In the genomic region with DNA sequence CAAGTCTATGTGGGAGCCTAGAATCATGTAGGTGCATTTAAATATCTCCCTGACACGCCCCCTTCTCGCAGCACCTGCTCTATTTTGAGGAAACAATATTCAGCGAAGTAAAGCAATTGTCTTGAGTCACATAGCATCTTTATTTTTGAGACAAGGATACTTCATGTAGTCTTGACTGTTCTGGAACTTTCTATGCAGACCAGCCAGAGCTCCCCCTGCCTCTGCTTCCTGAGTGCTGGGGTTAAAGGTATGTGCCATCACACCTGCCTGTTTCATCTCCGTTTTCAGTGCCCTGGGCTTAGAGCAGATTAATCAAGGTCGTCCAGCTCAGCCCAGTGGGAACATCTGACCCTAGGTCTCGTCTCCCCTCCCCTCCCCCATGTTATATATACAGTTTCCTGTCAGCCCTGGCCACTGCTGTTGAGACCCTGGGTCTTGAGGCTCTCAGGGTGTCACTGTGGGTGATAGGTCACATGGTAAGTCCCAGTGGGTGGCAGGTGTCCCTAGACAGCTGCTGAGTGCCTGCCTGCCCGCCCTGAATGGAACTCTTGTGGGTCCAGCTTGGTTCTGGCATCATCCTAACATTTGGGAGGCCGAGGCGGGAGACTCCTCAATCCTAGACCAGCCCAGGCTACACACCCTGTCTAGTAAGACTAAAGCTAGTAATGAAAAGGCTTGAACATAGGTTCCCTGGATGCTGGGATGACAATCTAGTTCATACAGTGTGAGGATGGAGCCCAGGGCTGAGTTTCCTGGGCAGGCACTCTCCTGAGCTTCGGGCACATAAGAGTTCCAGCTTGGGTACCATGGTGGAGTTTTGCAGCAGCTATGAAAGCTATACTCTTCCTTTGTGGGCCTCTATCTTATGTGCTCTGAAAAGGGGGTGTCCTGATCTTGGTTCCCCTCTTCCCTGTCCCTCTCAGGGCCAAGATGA, we compare ENCODE assay signal across 8 mouse cellular contexts. TPM values are rescaled to one million over a fixed set of nuclear protein-coding genes. Genes with fewer than 3 reads are reported as not detected.
A peak's percentile ranks its signal among the peaks of the same experiment; 100 is the strongest.
DNase-seq lines count a peak whose midpoint lies in the region; ATAC-seq and TF ChIP-seq lines count a peak whose summit lies in the region.

No protein-coding gene starts in this region.

- WGBS in forebrain, embryonic 13.5 days: 59% methylated on average over 10 of the region's 10 CpGs
- 54% methylated on average over 10 of the region's 10 CpGs for WGBS in liver, embryonic 14.5 days (ENCODE audit: insufficient replicate concordance)
- WGBS in stomach, postnatal 0 days: 42% methylated on average over 10 of the region's 10 CpGs

- intact Hi-C loops in gastrocnemius, adult 2 months (cut with DNase I): loop anchor here (5.0 kb wide), 1 partner anchor 74 kb away; no protein-coding TSS in a partner anchor

- no peaks in the 10 kb centered on the region for H3K27me3 ChIP-seq in forebrain, embryonic 13.5 days
- H3K27me3 ChIP-seq in liver, embryonic 14.5 days (ENCODE audit: control insufficient read depth, insufficient read depth, low read length): no peaks in the 10 kb centered on the region
- no peaks in the 10 kb centered on the region for H3K27me3 ChIP-seq in stomach, postnatal 0 days (ENCODE audit: control insufficient read depth, insufficient read depth, low read length)

- no peak for TF ChIP-seq CTCF in gastrocnemius, adult 2 months (IDR thresholded peaks at IDR 0.05)
- TF ChIP-seq CTCF in liver, embryonic 14.5 days (IDR thresholded peaks at IDR 0.05; ENCODE audit: low read depth): no peak
- no peak for TF ChIP-seq CTCF in stomach, postnatal 0 days (IDR thresholded peaks at IDR 0.05; ENCODE audit: low read depth)

- H3K36me3 ChIP-seq in forebrain, embryonic 13.5 days (ENCODE audit: poor library complexity, severe bottlenecking): peaks cover 22% of the 10 kb centered on the region
- H3K36me3 ChIP-seq in liver, embryonic 14.5 days (replicated peaks; ENCODE audit: control insufficient read depth, insufficient read depth, low read depth): no peaks in the 10 kb centered on the region
- H3K36me3 ChIP-seq in stomach, postnatal 0 days (ENCODE audit: control insufficient read depth, insufficient read depth, low read length): no peaks in the 10 kb centered on the region

- TF ChIP-seq EP300 in liver, embryonic 14.5 days (IDR thresholded peaks at IDR 0.05; ENCODE audit: low read depth): no peak
- TF ChIP-seq EP300 in stomach, postnatal 0 days (optimal IDR thresholded peaks at IDR 0.05): no peak

- peak overlapping the region; percentile 95 for H3K4me3 ChIP-seq in gastrocnemius, adult 2 months
- peak overlapping the region; percentile 94 for H3K4me3 ChIP-seq in forebrain, embryonic 13.5 days
- peak overlapping the region in 1 of 2 experiments; percentile 75; a peak in 2 of 4 replicates for H3K4me3 ChIP-seq in liver, embryonic 14.5 days (ENCODE audit: insufficient read depth in 1 of 2, low read depth in 2 of 2, low read length in 2 of 2)
- peak overlapping the region; percentile 87 for H3K4me3 ChIP-seq in stomach, postnatal 0 days (ENCODE audit: low read depth, low read length)

- ATAC-seq in forebrain, embryonic 13.5 days: no peak
- ATAC-seq in liver, embryonic 14.5 days (ENCODE audit: insufficient read depth): no peak
- no peak for ATAC-seq in stomach, postnatal 0 days (ENCODE audit: low FRiP score, low TSS enrichment)

- H3K4me1 ChIP-seq in forebrain, embryonic 13.5 days: peaks cover 47% of the 10 kb centered on the region
- H3K4me1 ChIP-seq in liver, embryonic 14.5 days (replicated peaks; ENCODE audit: control insufficient read depth in 2 of 2, insufficient read depth in 2 of 2, low read length in 1 of 2): peaks cover 19% of the 10 kb centered on the region in 2 experiments
- peaks cover 10% of the 10 kb centered on the region for H3K4me1 ChIP-seq in stomach, postnatal 0 days (replicated peaks; ENCODE audit: control insufficient read depth, insufficient read depth)

- no peaks in the 10 kb centered on the region for H3K9me3 ChIP-seq in forebrain, embryonic 13.5 days (replicated peaks)
- no peaks in the 10 kb centered on the region for H3K9me3 ChIP-seq in liver, embryonic 14.5 days (ENCODE audit: control insufficient read depth, low read length)
- no peaks in the 10 kb centered on the region for H3K9me3 ChIP-seq in stomach, postnatal 0 days (ENCODE audit: control insufficient read depth, low read length)

- H3K27ac ChIP-seq in gastrocnemius, adult 2 months: peak overlapping the region; percentile 100
- peak overlapping the region; percentile 100 for H3K27ac ChIP-seq in forebrain, embryonic 13.5 days
- peak overlapping the region; percentile 91 for H3K27ac ChIP-seq in liver, embryonic 14.5 days
- peak overlapping the region; percentile 100 for H3K27ac ChIP-seq in stomach, postnatal 0 days (replicated peaks)

- H3K4me2 ChIP-seq in forebrain, embryonic 13.5 days: peak overlapping the region; percentile 75
- peak overlapping the region; percentile 70 for H3K4me2 ChIP-seq in liver, embryonic 14.5 days (ENCODE audit: low read depth)
- H3K4me2 ChIP-seq in stomach, postnatal 0 days (replicated peaks; ENCODE audit: low read depth): peak overlapping the region; percentile 62

- DNase-seq in gastrocnemius, adult 2 months: no peak
- DNase-seq in gastrocnemius, postnatal 10 days: no peak
- peak; percentile 50 to 54 for DNase-seq in B cell, adult 2 months
- peak in 1 of 3 experiments; percentile 41 for DNase-seq in liver, embryonic 14.5 days (ENCODE audit: low read depth in 3 of 3, low spot score in 3 of 3)
- DNase-seq in stomach, postnatal 0 days (ENCODE audit: low spot score): peak; percentile 48
- DNase-seq in gastrocnemius, adult 18-20 months (ENCODE audit: low spot score): no peak
- no peak for DNase-seq in left cerebral cortex, adult 9 months (ENCODE audit: low spot score in 2 of 2)

- peak overlapping the region; percentile 100 for H3K9ac ChIP-seq in forebrain, embryonic 13.5 days
- H3K9ac ChIP-seq in liver, embryonic 14.5 days (replicated peaks): peak overlapping the region; percentile 87
- H3K9ac ChIP-seq in stomach, postnatal 0 days (ENCODE audit: low read length): peak overlapping the region; percentile 43; the same call in 1 of the 2 replicates

RNA-seq across cellular contexts. Expression of a gene that starts 1.9 kb away (rescaled TPM):
- total RNA-seq in gastrocnemius, adult 2 months (2021): not detected
- total RNA-seq in gastrocnemius, postnatal 10 days (2021): not detected
- polyA plus RNA-seq in forebrain, embryonic 13.5 days (2015; fragmentation: Nextera tagmentation; extraction: Ambion mirVana): 0.05 and 0.11 TPM in 2 replicates
- not detected in 2 replicates for polyA plus RNA-seq in liver, embryonic 14.5 days (2012; rRNA removed)
- not detected in 2 replicates for polyA plus RNA-seq in liver, embryonic 14.5 days (2014; fragmentation: Nextera tagmentation; extraction: Ambion mirVana)
- polyA plus RNA-seq in stomach, postnatal 0 days (2015; fragmentation: Nextera tagmentation; extraction: Ambion mirVana): 0.05 TPM in 1 of 2 replicates, not detected in the other
- total RNA-seq in gastrocnemius, adult 18-20 months (2021): not detected

RNA-seq across cellular contexts. Expression of a gene that starts 2.6 kb away (rescaled TPM):
- total RNA-seq in gastrocnemius, adult 2 months (2021): 10 to 100 TPM; 35.5 to 54.5 TPM
- total RNA-seq in gastrocnemius, postnatal 10 days (2021): 100 to 1,000 TPM in 1 of 2 experiments, 10 to 100 TPM in 1; 79.2 to 130 TPM
- 58.6 and 68.8 TPM in 2 replicates for polyA plus RNA-seq in forebrain, embryonic 13.5 days (2015; fragmentation: Nextera tagmentation; extraction: Ambion mirVana)
- 28.4 and 29.4 TPM in 2 replicates for polyA plus RNA-seq in liver, embryonic 14.5 days (2012; rRNA removed)
- polyA plus RNA-seq in liver, embryonic 14.5 days (2014; fragmentation: Nextera tagmentation; extraction: Ambion mirVana): 20.3 and 21.8 TPM in 2 replicates
- 78.3 and 108 TPM in 2 replicates for polyA plus RNA-seq in stomach, postnatal 0 days (2015; fragmentation: Nextera tagmentation; extraction: Ambion mirVana)
- 10 to 100 TPM; 41.6 to 68.4 TPM for total RNA-seq in gastrocnemius, adult 18-20 months (2021)

RNA-seq across cellular contexts. Expression of a gene that starts 17.0 kb away (rescaled TPM):
- total RNA-seq in gastrocnemius, adult 2 months (2021): not detected
- total RNA-seq in gastrocnemius, postnatal 10 days (2021): not detected
- polyA plus RNA-seq in forebrain, embryonic 13.5 days (2015; fragmentation: Nextera tagmentation; extraction: Ambion mirVana): not detected in 2 replicates
- polyA plus RNA-seq in liver, embryonic 14.5 days (2012; rRNA removed): 0.04 TPM in 1 of 2 replicates, not detected in the other
- polyA plus RNA-seq in liver, embryonic 14.5 days (2014; fragmentation: Nextera tagmentation; extraction: Ambion mirVana): 0.11 TPM in 2 replicates
- polyA plus RNA-seq in stomach, postnatal 0 days (2015; fragmentation: Nextera tagmentation; extraction: Ambion mirVana): 29.7 and 32.2 TPM in 2 replicates
- not detected for total RNA-seq in gastrocnemius, adult 18-20 months (2021)

RNA-seq across cellular contexts. Expression of a gene that starts 22.2 kb away (rescaled TPM):
- total RNA-seq in gastrocnemius, adult 2 months (2021): 1 to 10 TPM; 2.4 to 3.0 TPM
- 1 to 10 TPM; 2.5 to 3.0 TPM for total RNA-seq in gastrocnemius, postnatal 10 days (2021)
- polyA plus RNA-seq in forebrain, embryonic 13.5 days (2015; fragmentation: Nextera tagmentation; extraction: Ambion mirVana): 0.10 TPM in 1 of 2 replicates, not detected in the other
- 1.6 TPM in 2 replicates for polyA plus RNA-seq in liver, embryonic 14.5 days (2012; rRNA removed)
- 0.34 and 0.74 TPM in 2 replicates for polyA plus RNA-seq in liver, embryonic 14.5 days (2014; fragmentation: Nextera tagmentation; extraction: Ambion mirVana)
- polyA plus RNA-seq in stomach, postnatal 0 days (2015; fragmentation: Nextera tagmentation; extraction: Ambion mirVana): 0.27 and 0.35 TPM in 2 replicates
- 1 to 10 TPM; 1.3 to 1.6 TPM for total RNA-seq in gastrocnemius, adult 18-20 months (2021)

RNA-seq across cellular contexts. Expression of a gene that starts 28.3 kb away (rescaled TPM):
- total RNA-seq in gastrocnemius, adult 2 months (2021): 10 to 100 TPM; 61.7 to 65.6 TPM
- 10 to 100 TPM; 82.3 to 83.0 TPM for total RNA-seq in gastrocnemius, postnatal 10 days (2021)
- 238 and 239 TPM in 2 replicates for polyA plus RNA-seq in forebrain, embryonic 13.5 days (2015; fragmentation: Nextera tagmentation; extraction: Ambion mirVana)
- polyA plus RNA-seq in liver, embryonic 14.5 days (2012; rRNA removed): 134 and 478 TPM in 2 replicates
- polyA plus RNA-seq in liver, embryonic 14.5 days (2014; fragmentation: Nextera tagmentation; extraction: Ambion mirVana): 160 and 176 TPM in 2 replicates
- polyA plus RNA-seq in stomach, postnatal 0 days (2015; fragmentation: Nextera tagmentation; extraction: Ambion mirVana): 141 and 147 TPM in 2 replicates
- 10 to 100 TPM; 65.4 to 70.3 TPM for total RNA-seq in gastrocnemius, adult 18-20 months (2021)

Comparison
In these comparisons a context has a peak if more than half of its experiments do, and no peak if none do; other contexts are left out.
1. DNase-seq: peak in B cell, adult 2 months (2 of 2) and stomach, postnatal 0 days (single experiment); none in gastrocnemius, adult 2 months (single experiment), gastrocnemius, postnatal 10 days (single experiment), gastrocnemius, adult 18-20 months (single experiment) and left cerebral cortex, adult 9 months (0 of 2).
2. H3K9ac ChIP-seq: peak in every context shown above with its lines; median percentile 100 in forebrain, embryonic 13.5 days; 87 in liver, embryonic 14.5 days; 43 in stomach, postnatal 0 days.
3. Peak in every context shown above with its lines, with median percentiles within 50 percentile points of each other: H3K27ac ChIP-seq and H3K4me2 ChIP-seq.